Mouse (Mus musculus): Measurements from ENCODE around the gene Zdhhc16.

DNA sequence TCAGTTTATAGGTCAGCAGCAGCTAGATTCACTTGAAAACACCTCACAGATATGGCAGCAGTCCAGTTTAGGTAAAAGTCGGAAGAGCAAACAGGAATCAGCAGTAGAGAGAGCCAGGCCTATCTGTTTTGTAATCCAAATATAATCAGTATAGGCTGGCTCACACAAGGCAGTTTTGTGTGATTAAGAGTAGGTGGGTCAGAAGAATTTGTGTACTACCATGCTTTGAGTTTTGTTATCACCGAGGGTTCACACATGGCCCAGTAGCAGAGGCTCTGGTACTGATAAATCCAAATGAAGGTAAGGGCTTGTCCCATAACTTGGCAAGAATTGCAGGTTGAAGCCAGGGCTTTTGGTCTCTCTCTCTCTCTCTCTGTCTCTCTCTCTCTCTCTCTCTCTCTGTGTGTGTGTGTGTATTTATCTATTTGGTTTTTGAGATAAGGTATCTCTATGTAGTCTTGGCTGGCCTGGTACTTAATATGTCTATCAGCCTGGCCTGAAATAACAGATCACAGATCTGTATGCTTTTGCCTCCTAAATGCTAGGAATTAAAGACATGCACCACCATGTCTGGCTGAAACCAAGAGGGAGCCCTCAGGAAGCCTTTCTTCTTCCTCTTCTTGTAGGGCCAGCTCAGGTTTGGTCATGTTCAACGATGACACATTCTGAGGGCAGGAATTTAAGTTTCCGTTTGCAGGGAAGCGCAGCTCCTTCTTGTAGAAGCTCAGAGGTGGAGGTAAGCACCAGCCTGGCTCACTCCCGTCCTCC lies 26.8 kb upstream of the Zdhhc16 start:
- TF ChIP-seq GATA1 (IDR thresholded peaks at IDR 0.05; ENCODE audit: borderline replicate concordance, low read length) (no peak), FLI1 (IDR thresholded peaks at IDR 0.05; ENCODE audit: low read length) (no peak)

All from megakaryocyte, embryonic 14.5 days (primary cell).